Comparison of ENCODE assay signal across 10 mouse cellular contexts in the genomic region with DNA sequence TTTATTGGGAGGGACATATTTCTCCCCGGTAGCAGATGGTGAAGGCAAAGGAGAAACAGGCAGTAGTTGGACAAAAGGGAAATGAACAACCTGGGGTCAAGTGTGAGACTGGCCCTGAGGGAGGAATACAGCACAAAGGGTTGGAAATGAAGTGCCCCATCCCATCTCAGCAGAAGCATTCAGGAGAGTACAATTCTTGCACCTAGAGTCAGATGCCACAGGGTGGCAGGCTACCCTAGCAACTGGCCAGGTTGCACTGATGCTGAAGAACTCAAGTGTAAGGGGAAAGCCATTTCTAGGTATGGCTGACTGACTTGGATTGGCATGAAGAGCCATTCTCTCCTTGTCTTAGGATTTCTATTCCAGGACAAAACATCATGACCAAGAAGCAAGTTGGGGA. TPM values are rescaled to one million over a fixed set of nuclear protein-coding genes. Genes with fewer than 3 reads are reported as not detected.
DNase-seq lines count a peak whose midpoint lies in the region; TF ChIP-seq lines count a peak whose summit lies in the region.
"Had no signal": no experiment of that assay in that cellular context is flagged by ENCODE, and none has a peak within 500 bp of the region (broad histone marks: within the 10 kb centered on the region; RNA-seq: fewer than 3 reads in every experiment).

No protein-coding gene starts in this region.

- H3K36me3 ChIP-seq in kidney, adult 2 months (ENCODE audit: control insufficient read depth, insufficient read depth, low read length): no peaks in the 10 kb centered on the region
- H3K36me3 ChIP-seq: embryonic facial prominence, embryonic 13.5 days had no signal

- no peak for TF ChIP-seq POLR2A in kidney, adult 2 months (IDR thresholded peaks at IDR 0.05; ENCODE audit: low read depth, low read length)

- WGBS in kidney, adult 2 months: 81% methylated on average over 1 of the region's 1 CpGs

- no peaks in the 10 kb centered on the region for H3K4me1 ChIP-seq in kidney, adult 2 months (ENCODE audit: control insufficient read depth, insufficient read depth, low read length)
- H3K4me1 ChIP-seq: embryonic facial prominence, embryonic 13.5 days had no signal

- no peak overlapping the region for H3K27ac ChIP-seq in kidney, adult 2 months (ENCODE audit: insufficient read depth, low read depth, low read length)
- H3K27ac ChIP-seq in left cerebral cortex, adult 2 months: no peak overlapping the region
- H3K27ac ChIP-seq: embryonic facial prominence, embryonic 13.5 days had no signal

- DNase-seq in adrenal gland, postnatal 10 days: peak; percentile 14
- DNase-seq in adrenal gland, adult 2 months: no peak
- no peak for DNase-seq in kidney, adult 2 months
- DNase-seq in kidney, adult 11 months: no peak
- peak; percentile 26 for DNase-seq in adipocyte (ENCODE audit: low spot score)
- peak; percentile 17 to 26 for DNase-seq in left cerebral cortex, adult 2 months (ENCODE audit: extremely low spot score in 1 of 2, low spot score in 2 of 2)
- no peak for DNase-seq in spleen, adult 18-20 months
- DNase-seq in spleen, adult 12 weeks (ENCODE audit: low spot score): no peak

- peak; percentile 60 for TF ChIP-seq CTCF in kidney, adult 2 months (conservative IDR thresholded peaks at IDR 0.05; ENCODE audit: insufficient read depth, insufficient read length, low read depth, low read length)
- peak; percentile 61 for TF ChIP-seq CTCF in left cerebral cortex, adult 2 months (IDR thresholded peaks at IDR 0.05)

- intact Hi-C loops in left cerebral cortex, adult 2 months (cut with DNase I): loop anchor here (2.0 kb wide), 2 partner anchors 1724 to 1910 kb away; no protein-coding TSS in a partner anchor

- H3K4me3 ChIP-seq in kidney, adult 2 months (ENCODE audit: insufficient read depth, low read depth, low read length): no peak overlapping the region
- no peak overlapping the region for H3K4me3 ChIP-seq in left cerebral cortex, adult 2 months
- H3K4me3 ChIP-seq: embryonic facial prominence, embryonic 13.5 days had no signal

- no peaks in the 10 kb centered on the region; the same call in 1 of the 2 replicates for H3K27me3 ChIP-seq in kidney, adult 2 months (replicated peaks; ENCODE audit: control insufficient read depth, insufficient read depth, low read length)
- H3K27me3 ChIP-seq: embryonic facial prominence, embryonic 13.5 days had no signal

RNA-seq across cellular contexts. Expression of a gene that starts 54.2 kb away (rescaled TPM):
- 1 to 10 TPM; 4.8 to 6.4 TPM for total RNA-seq in adrenal gland, postnatal 10 days (2021)
- 1 to 10 TPM; 1.2 to 1.6 TPM for total RNA-seq in adrenal gland, adult 2 months (2021)
- polyA plus RNA-seq in adrenal gland, adult 2 months (2012; rRNA removed): 0.11 and 0.16 TPM in 2 replicates
- 0.16 and 2.3 TPM in 2 replicates for polyA plus RNA-seq in kidney, adult 2 months (2012; rRNA removed)
- total RNA-seq in left cerebral cortex, adult 2 months (2021): not detected
- total RNA-seq: layer of hippocampus, adult 18-20 months had no signal
- polyA plus RNA-seq: embryonic facial prominence, embryonic 13.5 days had no signal

Comparison
In these comparisons a context has a peak if more than half of its experiments do, and no peak if none do; other contexts are left out.
1. DNase-seq: peak in adrenal gland, postnatal 10 days (single experiment), adipocyte (single experiment) and left cerebral cortex, adult 2 months (2 of 2); none in adrenal gland, adult 2 months (single experiment), kidney, adult 2 months (single experiment), kidney, adult 11 months (single experiment), spleen, adult 18-20 months (0 of 2) and spleen, adult 12 weeks (single experiment).